Comparison of ENCODE assay signal across 8 mouse cellular contexts in the genomic region with DNA sequence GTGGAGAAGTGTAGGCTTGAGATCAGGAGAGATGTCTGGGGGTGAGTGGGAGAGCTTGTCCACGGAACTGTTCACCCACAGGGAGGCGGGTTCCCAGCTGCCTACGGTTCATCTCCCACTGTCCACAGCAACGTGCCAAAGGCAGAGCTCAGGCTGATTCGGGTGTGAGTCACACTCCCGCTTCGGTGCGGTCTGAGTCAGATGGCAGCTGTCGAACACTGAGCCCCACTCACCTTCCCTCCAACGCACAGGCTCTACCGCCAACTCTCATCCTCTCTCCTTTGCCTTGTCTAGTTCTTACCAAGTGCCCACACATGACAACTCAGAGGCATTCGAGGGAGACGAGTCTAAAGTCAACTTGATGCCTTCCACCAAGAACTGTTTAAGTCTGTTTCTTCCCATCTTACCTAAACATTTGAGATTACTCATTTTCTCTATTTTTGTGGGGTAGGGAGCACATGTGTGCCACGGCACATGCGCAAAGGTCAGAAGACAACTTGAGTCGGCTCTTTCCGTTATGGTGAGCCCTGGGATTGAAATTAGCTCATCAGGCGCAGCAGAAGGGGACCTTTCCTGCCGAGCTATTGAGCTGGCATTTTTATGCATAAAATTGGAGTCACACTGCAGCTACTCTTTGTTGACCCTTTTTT.
DNase-seq lines count a peak whose midpoint lies in the region; ATAC-seq and TF ChIP-seq lines count a peak whose summit lies in the region.

No protein-coding gene starts in this region.

- ATAC-seq in hindbrain, embryonic 14.5 days (ENCODE audit: low FRiP score): 0 out of 2 replicates have a peak, but pooled peaks have one; percentile 17
- ATAC-seq in hindbrain, postnatal 0 days: no peak

- no peaks in the 10 kb centered on the region for H3K27me3 ChIP-seq in hindbrain, embryonic 14.5 days (ENCODE audit: control insufficient read depth, insufficient read depth, low read length)
- H3K27me3 ChIP-seq in hindbrain, postnatal 0 days (ENCODE audit: insufficient read depth, low read length): no peaks in the 10 kb centered on the region

- intact Hi-C loops in left cerebral cortex, postnatal 36 days (cut with DNase I): loop anchor here (2.0 to 5.0 kb wide), 2 partner anchors 32 to 68 kb away; no protein-coding TSS in a partner anchor

- peaks cover 32% of the 10 kb centered on the region for H3K4me1 ChIP-seq in hindbrain, embryonic 14.5 days (replicated peaks; ENCODE audit: control insufficient read depth, insufficient read depth, low read length)
- H3K4me1 ChIP-seq in hindbrain, postnatal 0 days (ENCODE audit: insufficient read depth, low read length): no peaks in the 10 kb centered on the region

- no peaks in the 10 kb centered on the region for H3K9me3 ChIP-seq in hindbrain, embryonic 14.5 days (ENCODE audit: control insufficient read depth, low read length)
- no peaks in the 10 kb centered on the region for H3K9me3 ChIP-seq in hindbrain, postnatal 0 days (ENCODE audit: low read length)

- no peak for TF ChIP-seq CTCF in hindbrain, postnatal 0 days (IDR thresholded peaks at IDR 0.05; ENCODE audit: low read depth)

- no peak overlapping the region for H3K4me2 ChIP-seq in hindbrain, embryonic 14.5 days (replicated peaks)
- no peak overlapping the region for H3K4me2 ChIP-seq in hindbrain, postnatal 0 days (ENCODE audit: low read depth, low read length)

- no peak overlapping the region for H3K27ac ChIP-seq in hindbrain, embryonic 14.5 days
- no peak overlapping the region for H3K27ac ChIP-seq in hindbrain, postnatal 0 days

- DNase-seq in hindbrain, embryonic 14.5 days (ENCODE audit: low spot score): no peak
- no peak for DNase-seq in hindbrain, postnatal 0 days (ENCODE audit: low spot score)
- peak; percentile 51 for DNase-seq in adrenal gland, postnatal 14 days
- peak; percentile 48 to 68 for DNase-seq in frontal cortex, postnatal 10 days (ENCODE audit: low spot score in 2 of 2)
- peak; percentile 89 to 91 for DNase-seq in left cerebral cortex, postnatal 36 days (ENCODE audit: low spot score in 2 of 2)
- no peak for DNase-seq in yolk sac, embryonic 10.5 days (ENCODE audit: low spot score)
- DNase-seq in ovary, postnatal 14 days (ENCODE audit: low spot score): no peak
- no peak for DNase-seq in thymus, postnatal 25 days

- WGBS in hindbrain, embryonic 14.5 days: 72% methylated on average over 19 of the region's 19 CpGs
- 62% methylated on average over 19 of the region's 19 CpGs for WGBS in hindbrain, postnatal 0 days

- 0 out of 2 replicates have a peak, but pooled peaks cover 3% of the 10 kb centered on the region for H3K36me3 ChIP-seq in hindbrain, embryonic 14.5 days (replicated peaks; ENCODE audit: control insufficient read depth, insufficient read depth)
- H3K36me3 ChIP-seq in hindbrain, postnatal 0 days (ENCODE audit: insufficient read depth, low read length): no peaks in the 10 kb centered on the region

- no peak overlapping the region for H3K9ac ChIP-seq in hindbrain, embryonic 14.5 days
- H3K9ac ChIP-seq in hindbrain, postnatal 0 days (replicated peaks; ENCODE audit: low read length): no peak overlapping the region

- no peak overlapping the region for H3K4me3 ChIP-seq in hindbrain, embryonic 14.5 days (replicated peaks; ENCODE audit: low read length)
- no peak overlapping the region for H3K4me3 ChIP-seq in hindbrain, postnatal 0 days (ENCODE audit: low read length)

Comparison
In these comparisons a context has a peak if more than half of its experiments do, and no peak if none do; other contexts are left out.
1. DNase-seq: peak in adrenal gland, postnatal 14 days (single experiment), frontal cortex, postnatal 10 days (2 of 2) and left cerebral cortex, postnatal 36 days (2 of 2); none in hindbrain, embryonic 14.5 days (single experiment), hindbrain, postnatal 0 days (single experiment), yolk sac, embryonic 10.5 days (single experiment), ovary, postnatal 14 days (single experiment) and thymus, postnatal 25 days (single experiment).